Mouse (Mus musculus) forelimb bud, embryonic 11.5 days (tissue): ENCODE data around the gene Ogfod2.
A peak's percentile ranks its signal among the peaks of the same experiment; 100 is the strongest.

Experiments used
- DNase-seq: peaks from one replicate; pipeline ENCODE4 v3.0.0-alpha.2; 2012; ENCODE audit warnings: low read depth, low spot score

Gene Ogfod2

DNA sequence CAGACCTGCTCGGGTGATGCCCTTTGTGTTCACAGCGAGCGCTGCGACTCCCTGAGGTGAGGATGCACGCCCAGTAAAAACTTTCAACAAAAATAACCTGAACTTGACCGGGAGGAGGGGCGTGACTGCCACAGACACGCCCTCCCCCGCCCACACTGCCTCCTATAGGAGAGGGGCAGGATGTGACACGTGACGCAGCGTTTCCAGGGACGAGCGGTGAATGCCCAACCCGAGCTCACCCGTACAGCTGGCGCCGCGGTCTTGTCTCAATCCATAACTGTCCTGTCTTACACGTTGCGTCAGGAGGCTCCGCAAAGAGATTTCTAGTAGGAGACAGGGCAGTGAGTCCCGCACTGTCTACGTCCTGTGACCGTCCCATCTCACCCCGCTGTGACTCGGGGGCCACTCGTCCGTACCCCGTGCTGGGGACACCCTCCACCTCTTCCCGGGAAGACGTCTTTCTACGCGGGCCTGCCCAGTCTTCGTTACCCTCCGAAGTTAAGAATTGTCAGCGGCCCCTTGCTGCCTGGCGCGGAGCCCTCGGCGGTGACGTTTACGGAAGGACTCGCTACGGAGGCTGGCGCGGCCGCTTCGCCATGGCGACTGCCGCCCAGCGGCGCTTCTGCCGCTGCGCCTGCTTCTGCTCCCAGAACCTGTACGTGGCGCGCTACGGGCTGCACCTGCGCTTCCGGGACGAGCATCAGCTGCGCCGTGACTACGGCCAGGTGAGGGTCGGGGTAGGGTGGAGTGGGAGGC, at the start of gene Ogfod2:
Gene Ogfod2, plus strand, starts transcription at position 556 of the 756 bp plus-strand sequence.
- DNase-seq: peak; percentile 97

DNA sequence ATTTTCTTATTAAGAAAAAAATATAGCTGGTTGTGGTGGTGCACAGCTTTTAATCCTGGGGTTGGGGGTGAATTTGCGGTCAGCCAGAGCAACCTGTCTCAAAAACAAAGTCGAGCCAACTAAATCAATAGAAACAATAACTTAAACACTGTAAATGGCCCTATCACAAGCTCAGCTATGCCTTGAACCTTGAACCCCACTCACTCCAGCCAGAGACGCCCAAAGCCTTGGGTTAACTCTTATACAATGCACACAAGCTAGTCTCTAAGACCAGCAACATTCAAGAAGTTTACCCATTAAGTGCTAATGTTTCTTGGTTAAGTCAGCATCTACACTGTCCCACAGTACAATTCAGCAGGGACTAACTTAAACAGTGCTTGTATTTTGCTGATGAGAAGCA, 42.4 kb upstream of the Ogfod2 start:
- DNase-seq: no peak

DNA sequence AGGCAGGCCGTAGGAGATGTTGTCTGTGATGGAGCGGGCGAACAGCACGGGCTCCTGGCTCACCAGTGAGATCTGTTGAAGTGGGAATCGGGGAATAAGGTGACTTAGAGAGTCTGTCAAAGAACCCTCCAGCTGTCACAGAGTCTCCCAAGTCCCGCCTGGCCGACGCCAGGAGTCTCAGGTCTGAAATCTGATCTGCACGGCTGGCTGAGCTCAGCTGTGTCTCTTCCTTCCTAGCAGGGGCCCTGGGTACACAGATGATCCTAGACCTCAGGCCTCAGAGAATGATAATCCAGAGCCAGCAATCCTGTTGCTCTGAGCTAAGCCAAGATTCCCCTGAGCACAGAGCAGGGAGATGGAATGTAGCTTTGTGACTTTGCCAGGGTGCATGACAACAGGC, 38.4 kb upstream of the Ogfod2 start:
- DNase-seq: no peak

DNA sequence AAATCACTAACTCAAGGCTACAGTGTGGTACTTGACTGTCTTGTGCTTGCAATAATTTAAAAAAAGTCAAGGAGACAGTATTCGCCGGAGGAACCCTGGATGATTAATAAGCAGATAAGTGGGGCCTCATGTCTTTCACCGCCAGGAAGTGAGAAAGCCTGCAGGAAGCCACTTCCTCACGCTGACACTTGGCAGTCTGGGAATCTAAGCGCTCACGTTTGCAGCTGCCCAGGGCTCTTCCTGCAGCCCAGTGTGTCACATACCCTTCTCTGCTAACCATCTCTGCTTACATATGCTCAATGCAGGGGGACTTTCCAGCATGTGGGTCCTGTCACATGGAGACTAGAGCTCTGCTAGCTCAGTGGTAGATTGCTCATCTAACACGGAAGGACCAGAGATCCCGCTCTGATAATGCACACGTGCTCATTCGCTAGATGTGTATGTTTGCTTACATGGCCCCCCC, 37.2 kb upstream of the Ogfod2 start:
- no peak for DNase-seq

DNA sequence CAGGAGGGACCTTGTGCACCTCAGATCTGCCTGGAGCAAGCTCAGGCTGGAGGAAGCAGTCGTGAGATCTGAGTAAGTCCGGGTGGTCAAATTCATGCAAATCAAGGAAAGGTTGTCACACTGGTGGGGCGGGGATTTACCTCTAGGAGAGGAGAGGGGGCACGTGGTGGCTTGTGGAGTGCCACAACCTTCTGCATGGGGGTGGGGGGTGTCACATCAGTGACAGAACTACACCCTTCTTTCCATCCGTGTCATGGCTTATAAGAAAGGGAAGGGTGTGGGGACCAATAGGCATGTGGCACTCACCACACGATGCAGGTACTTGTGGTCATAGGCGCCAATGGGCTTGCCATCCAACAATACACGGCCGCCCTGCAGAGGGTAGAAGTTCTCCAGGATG, 36.4 kb upstream of the Ogfod2 start:
- no peak for DNase-seq

DNA sequence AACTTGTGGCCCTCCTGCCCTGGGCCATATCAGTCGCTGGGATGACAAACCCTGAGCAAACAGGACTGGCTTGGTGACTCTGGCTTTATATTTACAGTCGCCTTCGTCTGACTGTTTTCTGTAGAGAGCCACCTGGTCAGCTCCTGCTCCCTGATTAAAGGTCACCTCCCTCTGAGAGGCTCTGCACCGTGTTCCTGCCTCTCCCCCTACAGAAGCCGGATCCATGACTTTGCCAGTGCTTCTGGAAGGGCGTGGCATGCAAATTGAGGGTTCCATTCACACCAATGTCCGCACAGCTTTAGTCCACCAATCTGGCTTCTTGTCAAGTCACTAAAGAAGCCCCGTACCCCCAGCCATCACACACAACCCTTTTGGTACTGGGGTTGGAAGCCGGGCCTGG, 35.5 kb upstream of the Ogfod2 start:
- DNase-seq: no peak

DNA sequence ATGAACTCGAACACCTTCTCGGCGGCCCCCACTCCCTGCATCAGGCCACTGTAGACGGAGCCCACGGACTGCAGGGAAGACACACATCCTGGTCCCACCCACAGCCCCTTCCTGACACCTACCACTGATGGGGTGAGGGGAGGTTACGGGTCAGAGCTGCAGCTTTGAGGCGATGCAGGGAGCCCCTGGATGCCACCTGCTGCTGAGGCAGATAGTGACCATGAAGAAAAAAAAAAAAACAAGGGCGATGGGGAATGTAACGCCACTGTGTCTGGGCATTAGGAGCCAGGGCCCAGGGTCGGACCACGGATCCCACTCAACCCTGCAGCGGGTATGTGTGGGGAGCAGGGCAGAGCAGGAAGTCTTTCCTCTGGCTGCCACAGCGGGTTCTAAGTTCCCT, 34.9 kb upstream of the Ogfod2 start:
- DNase-seq: no peak

DNA sequence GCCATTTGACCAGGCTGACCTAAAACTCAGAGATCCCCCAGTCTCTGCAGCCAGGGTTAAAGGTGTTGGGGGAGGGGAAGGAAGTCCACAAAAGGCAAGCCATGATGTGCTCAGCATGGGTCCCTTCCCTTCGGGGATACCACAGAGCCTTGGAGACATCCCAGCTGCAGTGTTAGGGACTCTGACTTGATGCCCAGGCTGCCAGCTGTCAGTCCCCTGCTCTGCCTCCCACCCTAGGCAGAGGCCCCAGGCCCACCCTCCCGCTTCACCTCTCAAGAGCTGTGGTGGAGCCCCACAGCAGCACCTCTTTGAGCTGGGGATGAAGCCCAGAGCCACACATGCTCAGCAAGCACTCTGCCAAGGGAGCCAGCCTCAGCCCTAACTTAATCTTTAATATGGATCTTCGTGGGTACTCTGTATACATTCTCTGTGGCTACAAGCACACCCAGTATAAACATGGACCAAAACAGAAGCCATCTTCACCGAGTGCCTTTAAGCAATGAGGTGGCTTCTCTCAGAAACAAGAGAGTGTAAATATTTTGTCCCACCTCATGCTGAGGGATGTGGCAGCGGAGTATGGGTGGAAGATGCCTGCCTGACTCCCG, 34.1 kb upstream of the Ogfod2 start:
- no peak for DNase-seq

DNA sequence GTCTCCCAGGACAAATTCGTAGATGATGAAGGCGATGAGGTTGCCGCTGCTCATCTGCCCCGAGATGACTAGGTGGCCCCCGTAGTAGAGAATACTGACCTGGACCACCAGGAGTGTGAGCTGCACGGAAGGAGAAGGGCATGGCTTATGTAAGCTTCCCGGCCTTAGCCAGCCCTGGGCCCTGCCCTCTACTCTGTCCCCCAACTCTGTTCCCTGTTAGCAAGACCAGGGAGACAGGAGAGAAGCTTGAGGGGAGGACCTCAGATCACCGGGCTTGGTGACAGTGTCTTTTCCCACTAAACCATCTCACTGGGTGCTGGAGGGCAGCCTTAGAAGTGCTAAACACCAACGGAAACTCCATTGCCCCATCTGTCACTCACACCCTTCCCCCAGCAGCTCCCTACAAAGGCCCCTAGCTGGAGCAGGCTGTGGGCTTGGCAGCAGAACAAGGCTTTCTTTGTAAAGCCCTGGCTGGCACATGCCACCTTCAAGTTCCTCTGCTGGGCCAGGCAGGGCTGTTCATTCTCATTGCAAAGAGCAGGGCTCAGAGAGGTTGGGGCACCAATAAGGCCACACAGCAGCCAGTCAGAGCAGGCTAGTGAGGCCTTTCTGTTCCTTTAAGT, 33.2 kb upstream of the Ogfod2 start:
- DNase-seq: no peak

DNA sequence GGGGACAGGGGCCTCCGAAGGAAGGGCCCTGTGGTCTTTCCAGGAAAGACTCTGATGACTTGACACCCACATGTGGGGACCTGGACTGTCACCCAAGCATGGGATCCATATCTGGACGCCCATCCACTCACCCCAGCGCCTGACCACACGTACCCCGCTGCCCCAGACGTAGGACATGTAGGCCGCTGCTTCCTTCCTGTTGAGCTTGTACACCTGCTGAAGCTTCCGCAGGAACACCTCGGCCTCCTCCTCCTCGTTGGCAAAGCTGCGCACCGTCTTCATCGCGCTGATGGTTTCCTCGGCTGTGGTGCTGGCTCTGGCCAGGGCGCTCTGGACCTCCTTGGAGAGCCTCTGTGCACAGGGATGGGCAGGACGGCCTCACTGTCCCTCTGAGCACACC, 32.2 kb upstream of the Ogfod2 start:
- no peak for DNase-seq

DNA sequence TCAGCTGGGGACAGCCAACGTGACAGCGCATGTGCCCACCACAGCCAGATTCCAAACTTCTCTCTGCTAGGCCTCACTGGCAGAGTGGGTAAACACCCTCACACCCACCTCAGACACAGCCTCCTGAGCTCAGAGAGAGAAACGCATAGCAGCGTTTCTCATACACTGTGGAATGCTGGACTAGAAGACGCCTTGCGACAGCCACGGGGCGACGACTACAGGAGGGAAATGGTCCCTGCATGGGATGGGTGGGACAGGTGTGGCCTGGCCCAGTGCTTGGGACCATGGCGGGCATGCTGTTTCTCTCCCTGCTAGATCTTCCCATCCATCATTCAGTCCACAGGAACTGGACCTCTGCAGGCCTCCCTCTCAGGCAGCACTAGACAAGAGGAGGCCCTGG, 29.6 kb upstream of the Ogfod2 start:
- DNase-seq: no peak

DNA sequence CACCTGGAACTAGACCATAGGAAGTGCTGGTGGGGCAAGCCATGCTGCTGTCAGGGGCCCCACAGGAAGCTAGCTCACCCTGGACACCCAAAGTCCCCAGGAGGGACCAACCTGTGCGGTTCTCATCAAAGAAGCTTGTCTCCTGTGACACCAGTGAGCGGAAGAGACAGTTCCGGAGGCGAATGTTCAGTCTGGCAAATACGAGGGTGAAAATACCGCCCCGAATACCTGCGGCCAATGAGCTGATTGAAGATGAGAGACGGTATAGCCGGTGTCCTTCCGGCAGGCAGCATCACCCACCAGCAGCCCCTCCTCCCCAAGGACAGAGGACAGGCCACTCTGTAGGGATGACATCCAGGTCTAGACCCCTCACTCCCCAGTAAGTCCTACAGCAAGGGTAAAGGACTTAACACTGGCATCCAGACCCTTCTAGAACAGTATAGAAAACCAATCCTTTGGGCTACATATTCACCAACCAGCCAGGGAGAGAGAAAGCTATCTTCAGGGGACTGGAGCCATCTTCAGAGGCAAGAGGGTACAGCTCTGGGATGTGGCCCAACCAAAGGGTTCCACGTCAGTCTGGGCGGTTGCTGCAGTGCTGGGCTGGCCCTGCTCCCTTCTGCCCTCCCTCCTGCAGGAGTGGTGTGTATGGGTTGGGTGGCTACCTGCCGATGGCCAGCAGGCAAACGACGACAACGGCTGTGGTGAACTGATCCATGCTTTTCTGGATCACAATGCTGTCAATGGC, 29.0 kb upstream of the Ogfod2 start:
- no peak for DNase-seq

DNA sequence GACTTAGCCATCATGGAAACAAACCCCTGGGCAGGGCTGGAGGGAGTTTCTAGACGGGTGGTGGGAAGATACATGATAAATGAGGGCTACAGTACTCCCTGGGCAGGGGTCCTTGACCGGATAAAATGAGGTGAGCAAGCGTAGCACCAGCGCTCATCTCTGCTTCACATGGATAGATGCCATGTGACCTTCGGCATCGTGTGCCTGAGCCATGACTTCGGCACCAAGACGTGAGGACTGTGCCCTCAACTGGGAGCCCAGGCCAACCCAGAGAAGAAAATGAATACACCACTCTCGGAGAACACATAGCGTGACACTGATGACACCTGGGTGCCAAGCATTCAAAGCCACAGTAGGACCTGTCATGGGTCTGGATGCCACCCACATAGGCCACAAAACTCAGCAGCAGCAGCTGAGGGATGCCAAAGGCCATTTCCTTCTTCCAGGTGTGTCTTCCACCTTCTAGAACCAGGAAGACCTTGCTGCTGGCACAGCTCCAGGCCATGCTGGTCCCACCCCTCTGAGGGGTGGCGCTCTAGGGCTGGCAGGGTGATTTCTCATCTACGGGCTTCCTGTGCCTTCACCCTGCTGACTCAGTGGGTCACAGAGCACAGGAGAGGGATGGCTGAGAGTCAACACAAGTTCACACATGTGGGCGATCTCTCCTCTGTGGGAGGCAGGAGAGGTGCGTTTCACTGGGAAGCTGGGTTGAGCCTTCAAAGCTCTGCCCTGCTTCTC, 28.1 kb upstream of the Ogfod2 start:
- no peak for DNase-seq

DNA sequence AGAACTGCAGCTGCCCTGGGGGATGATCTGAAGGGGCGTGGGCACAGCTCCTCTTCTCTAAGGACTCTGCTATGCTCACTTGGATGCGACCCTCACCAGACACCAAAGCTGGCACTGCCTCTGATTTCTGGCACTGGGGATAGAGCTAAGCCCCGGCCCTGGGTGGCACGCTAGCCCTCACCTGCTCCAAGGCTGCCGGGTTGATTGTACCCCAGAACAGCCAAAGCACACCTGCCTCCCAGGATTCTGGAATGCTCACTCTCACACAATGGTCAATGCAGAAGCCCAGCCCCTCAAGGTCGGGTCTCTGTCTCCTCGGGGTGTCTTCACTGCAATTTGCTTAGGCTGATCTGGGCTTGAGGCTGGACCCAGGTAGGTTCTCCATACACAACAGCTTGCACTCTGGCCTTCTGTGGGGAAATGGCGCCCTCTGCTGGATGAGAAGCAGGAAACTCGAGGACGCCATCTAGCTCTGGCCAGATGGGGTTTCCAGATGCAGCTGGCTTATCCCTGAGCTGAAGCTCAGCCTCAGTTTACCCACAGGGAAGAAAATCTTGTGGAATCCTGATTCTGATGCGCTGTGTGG, 27.4 kb upstream of the Ogfod2 start:
- DNase-seq: peak; percentile 81

DNA sequence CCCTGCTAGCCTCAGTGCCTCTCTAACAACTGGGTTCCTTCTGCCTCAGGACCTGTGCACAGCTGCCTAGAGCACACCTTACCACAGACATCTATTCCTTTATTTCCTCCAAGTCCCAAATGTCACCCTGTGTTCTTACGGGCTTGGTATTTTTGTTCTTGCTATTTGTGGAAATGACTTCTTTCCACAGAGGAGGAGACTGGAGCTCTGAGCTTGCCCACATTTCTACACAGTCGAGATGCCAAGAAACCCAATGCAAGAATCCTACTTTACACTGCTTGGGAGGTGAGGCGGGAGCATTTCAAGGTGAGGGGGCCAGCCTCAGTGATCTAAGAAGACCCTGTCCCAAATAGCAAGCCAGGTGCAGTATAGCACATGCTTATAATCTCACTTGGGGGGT, 26.6 kb upstream of the Ogfod2 start:
- DNase-seq: no peak

DNA sequence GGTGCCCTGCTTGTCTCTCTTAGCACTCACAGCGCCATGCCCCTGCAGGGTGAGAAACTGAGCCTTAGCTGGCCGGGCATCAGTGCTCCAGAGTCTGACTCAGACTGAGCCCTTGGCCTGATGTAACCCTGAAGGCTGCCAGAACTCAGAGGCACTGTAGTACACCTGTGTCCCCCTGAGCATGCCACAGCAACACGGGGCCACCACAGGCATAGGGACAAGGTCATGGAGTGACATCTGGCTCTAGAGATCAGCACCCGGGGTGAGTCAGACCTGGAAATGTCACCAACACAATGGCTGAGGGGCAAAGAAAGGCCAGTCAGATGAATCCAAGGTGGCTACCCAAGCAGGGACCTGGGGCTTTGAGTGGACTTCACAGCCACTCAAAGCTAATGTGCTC, 25.2 kb upstream of the Ogfod2 start:
- no peak for DNase-seq

DNA sequence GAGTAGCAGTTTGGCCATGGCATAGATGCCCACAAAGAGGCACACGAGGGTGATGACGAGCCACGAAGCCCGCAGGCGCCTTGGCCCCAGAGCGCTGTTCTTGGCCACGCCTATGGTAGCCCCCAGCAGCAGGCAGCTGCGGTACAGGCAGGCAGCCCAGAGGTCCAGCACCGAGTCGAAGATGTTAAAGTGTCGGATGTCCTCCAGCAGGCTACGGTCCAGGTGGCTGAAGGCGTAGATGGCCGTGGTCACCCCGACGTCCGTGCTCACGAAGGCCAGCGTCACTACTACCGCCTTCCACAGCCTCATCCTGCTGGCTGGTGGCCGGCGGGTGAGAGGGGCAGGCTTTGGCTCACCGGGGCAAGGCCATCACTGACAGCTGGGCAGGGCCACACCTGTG, 22.2 kb upstream of the Ogfod2 start:
- no peak for DNase-seq

DNA sequence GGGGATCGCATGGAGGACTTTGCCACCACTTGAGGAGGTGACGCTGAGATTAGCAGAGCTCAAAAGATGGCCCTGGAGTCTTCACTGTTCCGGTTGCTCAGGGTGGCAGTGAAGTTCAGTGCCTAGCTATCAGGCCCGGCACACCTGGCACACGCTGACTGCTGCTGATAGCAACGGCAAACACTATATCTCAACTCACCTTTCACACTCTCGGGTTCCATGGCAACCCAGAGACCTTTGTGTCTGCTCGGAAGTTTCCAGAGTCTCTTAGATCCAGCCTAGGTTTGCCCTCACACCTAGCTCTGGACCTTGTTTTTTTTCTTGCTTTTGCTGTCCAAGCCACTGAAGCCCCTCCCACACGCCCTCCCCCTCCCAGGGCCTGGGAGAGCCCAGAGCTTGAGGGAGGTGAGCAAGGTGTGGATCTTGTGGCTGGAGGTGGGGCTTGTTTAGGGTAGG, 20.1 kb upstream of the Ogfod2 start:
- DNase-seq: no peak

DNA sequence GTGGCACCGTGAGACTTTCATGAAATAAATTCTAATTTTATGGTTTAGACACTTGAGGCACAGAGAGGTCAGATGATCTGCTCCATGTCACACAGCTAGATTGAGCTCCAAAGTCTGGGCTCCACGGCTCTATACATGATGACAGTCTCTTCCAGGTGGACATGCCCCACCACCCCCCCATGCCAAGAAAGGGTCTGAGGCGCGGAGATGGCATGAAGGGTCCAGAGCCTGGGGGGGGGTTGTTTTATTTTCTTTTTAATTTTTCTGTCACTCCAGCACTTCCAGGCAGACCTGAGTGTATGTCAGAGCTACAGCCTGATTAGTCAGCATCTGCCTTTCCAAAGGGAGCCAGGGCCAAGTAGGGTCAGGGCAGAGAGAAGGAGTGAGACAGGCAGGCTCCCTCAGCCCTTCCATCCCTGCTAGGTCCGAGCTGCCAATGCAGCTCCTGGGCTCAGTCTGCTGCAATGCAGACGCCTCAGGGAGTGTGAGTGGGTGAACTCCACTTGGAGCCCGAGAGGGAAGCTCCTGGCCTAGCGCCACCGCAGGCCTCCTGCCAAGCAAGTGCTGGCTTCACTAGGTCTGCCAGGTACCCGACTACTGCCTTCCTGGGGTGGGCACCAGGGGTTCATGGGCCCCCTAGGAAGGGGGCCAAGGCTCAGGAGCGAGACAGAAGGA, 18.8 kb upstream of the Ogfod2 start:
- no peak for DNase-seq

DNA sequence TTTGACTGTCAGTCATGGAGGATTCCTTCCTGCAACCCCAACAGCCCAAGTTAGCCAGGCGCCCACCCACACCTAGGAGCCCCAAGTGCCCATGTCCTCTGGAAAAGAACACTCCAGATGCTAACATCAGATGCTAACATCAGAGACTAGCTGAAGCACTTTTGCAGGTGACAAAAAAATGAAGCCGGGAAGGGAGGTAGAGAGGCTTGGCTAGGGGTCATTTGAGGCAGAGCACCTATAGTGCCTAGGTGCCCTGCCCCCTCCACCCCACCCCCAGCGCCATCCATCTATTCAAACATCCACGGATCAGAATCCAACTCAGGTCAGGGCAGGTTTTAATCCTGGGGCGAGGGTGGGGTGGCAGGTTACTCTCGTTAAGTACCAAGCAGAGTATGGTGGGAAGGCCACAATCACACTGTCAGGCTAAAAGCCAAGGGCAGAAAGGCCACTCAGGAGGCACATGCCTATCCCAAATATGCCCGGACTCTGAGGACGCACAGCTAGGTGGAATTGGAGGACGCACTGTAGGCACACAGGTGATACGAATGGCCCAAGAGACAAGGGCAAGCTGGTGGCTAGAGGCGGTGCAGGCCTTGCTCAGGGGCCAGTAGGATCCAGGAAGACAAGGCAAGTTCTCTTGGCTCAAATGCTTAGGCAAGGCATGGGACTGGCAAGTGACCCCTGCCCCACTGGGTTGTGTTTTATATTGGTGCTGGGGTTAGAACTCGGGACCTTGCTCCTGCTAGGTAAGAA, 18.1 kb upstream of the Ogfod2 start:
- DNase-seq: no peak
